Mouse (Mus musculus): ENCODE measurements around the gene Ccdc30.

DNA sequence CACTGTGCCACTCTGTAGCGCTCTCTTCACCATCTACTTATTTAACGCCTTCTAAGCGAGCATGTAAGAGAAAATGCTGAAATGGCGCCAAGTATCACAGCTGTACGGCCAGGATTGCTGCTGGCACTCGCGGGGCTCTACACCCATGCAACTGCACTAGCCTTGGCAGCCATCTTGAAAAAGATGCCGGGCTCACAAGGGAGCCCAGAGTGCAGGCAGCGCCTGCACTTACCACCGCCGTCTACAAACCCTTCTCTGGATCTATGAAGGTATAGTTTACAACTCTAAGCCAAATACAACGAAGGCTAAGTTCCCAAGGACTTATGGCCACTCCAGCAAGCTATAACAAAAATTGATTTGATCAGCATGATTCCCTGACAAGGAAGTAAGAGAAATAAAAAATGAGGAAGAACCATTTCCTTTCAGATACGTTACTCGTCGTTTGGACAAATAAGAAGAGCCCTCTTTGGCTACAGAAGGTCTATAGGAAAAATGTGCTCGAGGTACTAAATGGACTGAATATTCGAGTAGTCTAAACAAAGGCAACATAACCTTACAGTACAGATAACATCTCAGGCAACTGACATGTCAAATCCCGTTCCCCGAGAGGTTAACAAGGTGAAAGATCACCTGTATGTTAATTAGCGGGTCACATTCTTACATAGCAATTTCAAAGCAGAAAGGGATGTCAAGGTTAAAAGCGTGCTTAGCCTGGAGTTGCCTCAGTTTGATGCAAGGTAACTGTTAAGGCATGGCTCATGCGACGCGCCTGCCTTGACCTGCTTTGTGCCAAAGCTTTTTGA, 122.3 kb downstream of the Ccdc30 start:
- TF ChIP-seq CTCF (conservative IDR thresholded peaks at IDR 0.05; ENCODE audit: low read length) (no peak), POU5F1 (IDR thresholded peaks at IDR 0.05; ENCODE audit: borderline replicate concordance, low read length) (no peak)

Measured in E14TG2a.4 (cell line).